Mouse (Mus musculus) subcutaneous adipose tissue, adult 2 months (tissue): ENCODE results near the gene Gm13088. TPM values are rescaled to one million over a fixed set of nuclear protein-coding genes. Genes with fewer than 3 reads are reported as not detected.

Experiments used
- polyA plus RNA-seq: library from polyadenylated mRNA; depleted of rRNA; stranded (reverse); fragments of >200 nt; gene quantifications from 2 replicates; pipeline ENCODE4 v1.2.3, GENCODE M21; 2012; ENCODE audit warnings: low replicate concordance; rRNA removed

Gene Gm13088
- polyA plus RNA-seq: not detected in 2 replicates

DNA sequence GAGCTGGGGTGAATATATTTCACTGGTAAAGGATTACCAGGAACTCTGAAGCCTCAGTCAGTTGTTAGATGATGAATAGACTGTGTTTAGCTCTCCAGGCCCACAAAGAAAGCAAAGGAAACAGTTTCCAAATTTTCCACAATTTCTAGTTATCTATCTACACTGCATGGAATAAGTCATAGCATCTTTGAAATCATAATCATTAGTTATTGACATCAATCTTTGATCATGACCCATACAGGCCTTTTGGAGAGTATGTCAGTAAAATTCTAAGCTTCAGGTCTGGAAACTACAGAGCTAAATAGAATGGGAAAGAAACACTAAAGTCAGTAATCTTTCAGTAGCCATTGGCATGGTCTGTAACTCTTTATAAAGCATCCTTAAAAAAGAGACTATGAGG is at the start of gene Gm13088:
Gene Gm13088, minus strand, starts transcription at position 101 of the 400 bp plus-strand sequence.

GRCm38 (mm10) chr4:143702611-143703010 is 45.6 kb upstream of the Gm13088 start, which contains the start of gene Gm13089:
Gene Gm13089, minus strand, starts transcription at chr4:143702711.

GRCm38 (mm10) chr4:143614703-143615102 is 42.3 kb downstream of the Gm13088 start, which contains the start of gene Gm13083:
Gene Gm13083, plus strand, starts transcription at chr4:143615003.

Other genes starting within 250 kb of the Gm13088 start
- gene Pramef8, start 244.8 kb downstream of the Gm13088 start, polyA plus RNA-seq: 8.0 and 10.8 TPM in 2 replicates
- gene Oog4, start 206.9 kb downstream of the Gm13088 start, polyA plus RNA-seq: not detected in 2 replicates
- not detected in 2 replicates for gene Gm13043, start 145.9 kb downstream of the Gm13088 start, polyA plus RNA-seq
- not detected in 2 replicates for gene Gm13040, start 121.3 kb downstream of the Gm13088 start, polyA plus RNA-seq
- not detected in 2 replicates for gene BC080695, start 105.5 kb downstream of the Gm13088 start, polyA plus RNA-seq
- not detected in 2 replicates for gene Gm13057, start 105.5 kb downstream of the Gm13088 start, polyA plus RNA-seq
- gene Gm13083, start 42.2 kb downstream of the Gm13088 start, polyA plus RNA-seq: not detected in 2 replicates
- gene Gm13089, start 45.5 kb upstream of the Gm13088 start, polyA plus RNA-seq: not detected in 2 replicates
- gene Gm13078, start 62.2 kb upstream of the Gm13088 start, polyA plus RNA-seq: not detected in 2 replicates
- gene Gm13023, start 132.1 kb upstream of the Gm13088 start, polyA plus RNA-seq: not detected in 2 replicates
- gene Gm13084, start 158.8 kb upstream of the Gm13088 start, polyA plus RNA-seq: not detected in 2 replicates
- not detected in 2 replicates for gene Gm13103, start 189.3 kb upstream of the Gm13088 start, polyA plus RNA-seq
- gene Pramef6, start 243.1 kb upstream of the Gm13088 start, polyA plus RNA-seq: not detected in 2 replicates